Mouse (Mus musculus) layer of hippocampus, adult 18-20 months (tissue): ENCODE results near the gene Cfap99. TPM values are rescaled to one million over a fixed set of nuclear protein-coding genes. Genes with fewer than 3 reads are reported as not detected.

Experiments
- total RNA-seq, 2 experiments: library from RNA; stranded (reverse); gene quantifications; 2 replicates each; pipeline ENCODE4 v1.2.3; 2021

The Cfap99 gene
- total RNA-seq, 2 experiments from 2014 or later = 0.36 to 0.42 TPM

Other genes starting within 250 kb of the Cfap99 start
- gene Poln, start 119.2 kb upstream of the Cfap99 start, total RNA-seq = 1 to 10 TPM; 1.1 to 1.3 TPM
- gene Haus3, start 119.1 kb upstream of the Cfap99 start, total RNA-seq = 1 to 10 TPM; 6.3 to 7.5 TPM
- gene Mxd4, start 100.9 kb upstream of the Cfap99 start, total RNA-seq = 10 to 100 TPM; 84.6 to 86.5 TPM
- gene Zfyve28, start 151 bp upstream of the Cfap99 start, total RNA-seq = 10 to 100 TPM; 30.8 to 32.0 TPM
- 10 to 100 TPM; 76.8 to 82.1 TPM for gene Rnf4, start 47.7 kb downstream of the Cfap99 start, total RNA-seq
- 10 to 100 TPM; 38.7 to 42.7 TPM for gene Fam193a, start 81.3 kb downstream of the Cfap99 start, total RNA-seq
- 10 to 100 TPM; 22.9 to 24.3 TPM for gene Tnip2, start 225.4 kb downstream of the Cfap99 start, total RNA-seq
- gene Sh3bp2, start 237.2 kb downstream of the Cfap99 start, total RNA-seq = 1 to 10 TPM; 3.9 to 5.2 TPM